Mouse (Mus musculus): ENCODE data around the gene Ilf3.

- TF ChIP-seq CTCF (IDR thresholded peaks at IDR 0.05; ENCODE audit: borderline replicate concordance, insufficient read depth, low read depth, low read length) (no peak), POLR2A (IDR thresholded peaks at IDR 0.05; ENCODE audit: borderline replicate concordance, insufficient read depth, low read length) (no peak)
Measured at GRCm38 (mm10) chr9:21439456-21439855, 71.8 kb downstream of the Ilf3 start.
